Mouse (Mus musculus): ENCODE results near the gene Ppip5k2. TPM values are rescaled to one million over a fixed set of nuclear protein-coding genes. Genes with fewer than 3 reads are reported as not detected.

Gene Ppip5k2
- polyA plus RNA-seq (2014; fragmentation: Nextera tagmentation; extraction: Ambion mirVana): 24.0 and 28.3 TPM in 2 replicates

DNA sequence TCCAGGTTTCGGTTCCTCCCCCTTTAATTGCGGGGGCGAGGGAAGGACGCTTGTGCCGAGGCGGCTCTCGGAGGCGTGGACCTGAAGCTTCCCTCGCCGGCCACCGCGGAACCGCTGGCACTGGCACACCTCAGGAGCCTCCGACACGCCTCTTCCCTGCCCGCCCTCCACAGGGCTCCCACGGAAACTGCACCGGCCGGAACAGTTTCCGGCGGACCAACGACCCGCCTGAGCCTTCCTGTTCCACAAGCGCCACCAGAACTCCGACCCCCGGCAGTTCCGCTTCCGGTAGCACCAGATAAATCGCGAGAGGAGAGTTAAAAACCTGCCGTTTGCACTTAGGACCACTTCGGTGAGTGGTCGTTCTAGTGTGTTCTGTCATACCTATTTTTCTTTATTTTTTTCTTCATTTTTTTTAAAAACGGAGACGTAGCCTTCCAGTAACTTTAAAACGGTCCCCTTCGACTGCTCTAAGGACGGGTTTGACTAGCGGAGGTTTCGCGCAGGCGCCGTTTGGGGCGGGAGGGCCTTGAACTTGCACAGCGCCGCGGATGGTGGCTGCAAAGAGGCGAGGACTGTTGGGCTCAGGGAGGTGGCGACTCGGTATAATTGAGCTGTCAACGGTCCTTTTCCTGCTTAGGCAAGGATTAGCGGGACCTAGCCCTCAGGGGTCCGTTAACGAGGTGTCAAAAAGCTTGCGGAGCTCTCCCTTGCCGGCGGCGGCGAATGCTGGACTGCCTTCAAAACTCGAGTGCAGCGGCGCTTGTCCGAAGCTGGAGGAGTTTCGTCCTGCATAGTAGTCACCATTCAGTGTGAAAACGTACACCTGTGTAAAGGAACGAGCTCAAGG, at the start of gene Ppip5k2, which contains the start of gene Gin1:
TSS of gene Ppip5k2 (minus strand) at position 508 of the 850 bp plus-strand sequence.
TSS of gene Gin1 (plus strand) at position 269 of the 850 bp plus-strand sequence.
- H3K9ac ChIP-seq (ENCODE audit: low read depth, low read length): peak within 1 kb of the TSS; percentile 86
- H3K4me3 ChIP-seq (ENCODE audit: low read depth, low read length): peak within 1 kb of the TSS; percentile 80
- H3K27me3 ChIP-seq (replicated peaks; ENCODE audit: control insufficient read depth, insufficient read depth, low read length): no peaks in the 10 kb centered on the region
- H3K27ac ChIP-seq (replicated peaks; ENCODE audit: low read depth, low read length): peak within 1 kb of the TSS; percentile 84
- H3K4me1 ChIP-seq (ENCODE audit: control insufficient read depth, insufficient read depth, low read length): peaks cover 9% of the 10 kb centered on the region
- H3K9me3 ChIP-seq (ENCODE audit: control insufficient read depth, low read length): no peaks in the 10 kb centered on the region
- ATAC-seq (ENCODE audit: low read depth) (peak; percentile 100), DNase-seq (ENCODE audit: low spot score) (peak; percentile 98)
- H3K4me2 ChIP-seq (ENCODE audit: low read depth, low read length): peak within 1 kb of the TSS; percentile 77
- no peaks in the 10 kb centered on the region for H3K36me3 ChIP-seq (ENCODE audit: control insufficient read depth, insufficient read depth, low read length)
- WGBS: under 1% methylated on average over 66 of the region's 66 CpGs

GRCm38 (mm10) chr1:97809255-97809912, 39.2 kb upstream of the Ppip5k2 start:
- H3K9me3 ChIP-seq (ENCODE audit: control insufficient read depth, low read length): no peaks in the 10 kb centered on the region
- no peak for ATAC-seq (ENCODE audit: low read depth)
- no peaks in the 10 kb centered on the region for H3K27me3 ChIP-seq (replicated peaks; ENCODE audit: control insufficient read depth, insufficient read depth, low read length)
- no peak overlapping the region for H3K9ac ChIP-seq (ENCODE audit: low read depth, low read length)
- no peak overlapping the region for H3K4me2 ChIP-seq (ENCODE audit: low read depth, low read length)
- no peak overlapping the region for H3K27ac ChIP-seq (replicated peaks; ENCODE audit: low read depth, low read length)
- WGBS: 33% methylated on average over 2 of the region's 2 CpGs
- H3K4me1 ChIP-seq (ENCODE audit: control insufficient read depth, insufficient read depth, low read length): no peaks in the 10 kb centered on the region
- DNase-seq (ENCODE audit: low spot score): peak; percentile 36
- no peak overlapping the region for H3K4me3 ChIP-seq (ENCODE audit: low read depth, low read length)
- no peaks in the 10 kb centered on the region for H3K36me3 ChIP-seq (ENCODE audit: control insufficient read depth, insufficient read depth, low read length)

DNA sequence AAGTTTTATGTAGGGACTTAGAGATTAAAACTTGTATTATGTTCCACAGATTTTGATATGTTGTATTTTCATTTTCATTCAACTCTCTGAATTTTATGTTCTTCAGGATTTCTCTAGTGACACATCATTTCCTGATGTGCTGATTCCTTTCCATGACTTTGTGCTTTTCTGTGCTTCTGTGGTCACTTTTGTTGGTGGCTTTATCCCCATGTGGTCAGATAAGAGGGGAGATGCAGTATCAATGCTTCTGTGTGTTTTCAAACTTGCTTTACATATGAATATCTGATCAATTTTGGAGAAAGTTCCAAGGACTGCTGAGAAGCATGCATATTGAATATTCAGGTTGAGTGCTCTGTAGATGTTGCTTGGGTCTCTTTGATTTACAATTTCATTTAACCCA, 34.3 kb upstream of the Ppip5k2 start:
- Histone ChIP-seq H3K27ac (replicated peaks; ENCODE audit: low read depth, low read length) (no peak overlapping the region), H3K4me2 (ENCODE audit: low read depth, low read length) (no peak overlapping the region), H3K4me1 (ENCODE audit: control insufficient read depth, insufficient read depth, low read length) (no peaks in the 10 kb centered on the region), H3K9me3 (ENCODE audit: control insufficient read depth, low read length) (no peaks in the 10 kb centered on the region), H3K4me3 (ENCODE audit: low read depth, low read length) (no peak overlapping the region), H3K36me3 (ENCODE audit: control insufficient read depth, insufficient read depth, low read length) (no peaks in the 10 kb centered on the region), H3K27me3 (replicated peaks; ENCODE audit: control insufficient read depth, insufficient read depth, low read length) (no peaks in the 10 kb centered on the region), H3K9ac (ENCODE audit: low read depth, low read length) (no peak overlapping the region)
- ATAC-seq (ENCODE audit: low read depth) (no peak), DNase-seq (ENCODE audit: low spot score) (no peak)

GRCm38 (mm10) chr1:97802207-97802902, 32.1 kb upstream of the Ppip5k2 start:
- WGBS: 44% methylated on average over 4 of the region's 4 CpGs
- Histone ChIP-seq H3K4me3 (ENCODE audit: low read depth, low read length) (no peak overlapping the region), H3K4me2 (ENCODE audit: low read depth, low read length) (no peak overlapping the region), H3K27ac (replicated peaks; ENCODE audit: low read depth, low read length) (no peak overlapping the region), H3K9ac (ENCODE audit: low read depth, low read length) (no peak overlapping the region), H3K9me3 (ENCODE audit: control insufficient read depth, low read length) (no peaks in the 10 kb centered on the region), H3K4me1 (ENCODE audit: control insufficient read depth, insufficient read depth, low read length) (no peaks in the 10 kb centered on the region), H3K27me3 (replicated peaks; ENCODE audit: control insufficient read depth, insufficient read depth, low read length) (no peaks in the 10 kb centered on the region), H3K36me3 (ENCODE audit: control insufficient read depth, insufficient read depth, low read length) (no peaks in the 10 kb centered on the region)
- DNase-seq (ENCODE audit: low spot score) (peak; percentile 40), ATAC-seq (ENCODE audit: low read depth) (no peak)

DNA sequence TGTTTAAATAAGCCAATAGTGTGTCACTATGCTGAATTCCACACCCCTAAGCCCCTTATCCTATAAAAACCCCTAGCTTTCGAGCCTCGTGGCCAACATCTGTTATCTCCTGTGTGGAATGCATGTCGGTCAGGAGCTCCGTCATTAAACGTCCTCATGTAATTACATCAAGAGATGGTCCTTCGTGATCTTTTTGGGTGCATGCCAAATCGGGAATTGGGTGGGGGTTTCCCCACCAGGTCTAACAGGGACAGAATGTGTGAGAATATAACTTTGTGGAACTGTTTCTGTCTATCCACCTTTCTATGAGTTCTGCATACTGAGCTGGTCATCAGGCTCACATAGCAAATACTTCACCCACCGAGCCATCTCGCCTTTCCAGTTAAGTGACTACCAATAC, 25.7 kb upstream of the Ppip5k2 start:
- Histone ChIP-seq H3K4me3 (ENCODE audit: low read depth, low read length) (no peak overlapping the region), H3K27ac (replicated peaks; ENCODE audit: low read depth, low read length) (no peak overlapping the region), H3K36me3 (ENCODE audit: control insufficient read depth, insufficient read depth, low read length) (0 out of 2 replicates have a peak, but pooled peaks cover 3% of the 10 kb centered on the region), H3K4me1 (ENCODE audit: control insufficient read depth, insufficient read depth, low read length) (no peaks in the 10 kb centered on the region), H3K27me3 (replicated peaks; ENCODE audit: control insufficient read depth, insufficient read depth, low read length) (no peaks in the 10 kb centered on the region), H3K4me2 (ENCODE audit: low read depth, low read length) (no peak overlapping the region), H3K9me3 (ENCODE audit: control insufficient read depth, low read length) (no peaks in the 10 kb centered on the region), H3K9ac (ENCODE audit: low read depth, low read length) (no peak overlapping the region)
- WGBS: 77% methylated on average over 9 of the region's 9 CpGs
- DNase-seq (ENCODE audit: low spot score): no peak
- ATAC-seq (ENCODE audit: low read depth): no peak

- WGBS: 76% methylated on average over 3 of the region's 3 CpGs
- DNase-seq (ENCODE audit: low spot score): no peak
- no peak overlapping the region for H3K27ac ChIP-seq (replicated peaks; ENCODE audit: low read depth, low read length)
- no peak overlapping the region for H3K4me2 ChIP-seq (ENCODE audit: low read depth, low read length)
- ATAC-seq (ENCODE audit: low read depth): no peak
- H3K9me3 ChIP-seq (ENCODE audit: control insufficient read depth, low read length): no peaks in the 10 kb centered on the region
- H3K4me1 ChIP-seq (ENCODE audit: control insufficient read depth, insufficient read depth, low read length): no peaks in the 10 kb centered on the region
- no peak overlapping the region for H3K4me3 ChIP-seq (ENCODE audit: low read depth, low read length)
- H3K27me3 ChIP-seq (replicated peaks; ENCODE audit: control insufficient read depth, insufficient read depth, low read length): no peaks in the 10 kb centered on the region
- no peak overlapping the region for H3K9ac ChIP-seq (ENCODE audit: low read depth, low read length)
- 0 out of 2 replicates have a peak, but pooled peaks cover 3% of the 10 kb centered on the region for H3K36me3 ChIP-seq (ENCODE audit: control insufficient read depth, insufficient read depth, low read length)
These were observed 23.9 kb upstream of the Ppip5k2 start for GRCm38 (mm10) chr1:97794110-97794509.

- no peaks in the 10 kb centered on the region for H3K4me1 ChIP-seq (ENCODE audit: control insufficient read depth, insufficient read depth, low read length)
- H3K36me3 ChIP-seq (ENCODE audit: control insufficient read depth, insufficient read depth, low read length): 0 out of 2 replicates have a peak, but pooled peaks cover 5% of the 10 kb centered on the region
- DNase-seq (ENCODE audit: low spot score): no peak
- no peak overlapping the region for H3K4me3 ChIP-seq (ENCODE audit: low read depth, low read length)
- H3K9me3 ChIP-seq (ENCODE audit: control insufficient read depth, low read length): no peaks in the 10 kb centered on the region
- no peak for ATAC-seq (ENCODE audit: low read depth)
- H3K4me2 ChIP-seq (ENCODE audit: low read depth, low read length): no peak overlapping the region
- no peak overlapping the region for H3K27ac ChIP-seq (replicated peaks; ENCODE audit: low read depth, low read length)
- no peak overlapping the region for H3K9ac ChIP-seq (ENCODE audit: low read depth, low read length)
- WGBS: 80% methylated on average over 2 of the region's 2 CpGs
- H3K27me3 ChIP-seq (replicated peaks; ENCODE audit: control insufficient read depth, insufficient read depth, low read length): no peaks in the 10 kb centered on the region
These were observed 18.3 kb upstream of the Ppip5k2 start for GRCm38 (mm10) chr1:97788490-97788889.

- ATAC-seq (ENCODE audit: low read depth): no peak
- WGBS: 87% methylated on average over 3 of the region's 3 CpGs
These were observed 17.5 kb upstream of the Ppip5k2 start for GRCm38 (mm10) chr1:97787674-97788073.

More at GRCm38 (mm10) chr1:97787674-97788073, 17.5 kb upstream of the Ppip5k2 start:
- H3K9me3 ChIP-seq (ENCODE audit: control insufficient read depth, low read length): no peaks in the 10 kb centered on the region
- DNase-seq (ENCODE audit: low spot score): no peak
- H3K27ac ChIP-seq (replicated peaks; ENCODE audit: low read depth, low read length): no peak overlapping the region
- H3K4me1 ChIP-seq (ENCODE audit: control insufficient read depth, insufficient read depth, low read length): no peaks in the 10 kb centered on the region
- no peak overlapping the region for H3K4me3 ChIP-seq (ENCODE audit: low read depth, low read length)
- no peak overlapping the region for H3K9ac ChIP-seq (ENCODE audit: low read depth, low read length)
- no peak overlapping the region for H3K4me2 ChIP-seq (ENCODE audit: low read depth, low read length)
- H3K36me3 ChIP-seq (ENCODE audit: control insufficient read depth, insufficient read depth, low read length): 0 out of 2 replicates have a peak, but pooled peaks cover 5% of the 10 kb centered on the region
- H3K27me3 ChIP-seq (replicated peaks; ENCODE audit: control insufficient read depth, insufficient read depth, low read length): no peaks in the 10 kb centered on the region
